18 mouse cellular contexts compared by ENCODE assay signal in genomic region chr6:4171561-4171960, GRCm38 (mm10).
"Had no signal": no experiment of that assay in that cellular context is flagged by ENCODE, and none has a peak within 500 bp of the region (broad histone marks: within the 10 kb centered on the region; RNA-seq: fewer than 3 reads in every experiment).

No protein-coding gene starts in this region.

- H3K4me3 ChIP-seq: midbrain, embryonic 10.5 days; midbrain, embryonic 12.5 days; myocyte; neural tube, embryonic 13.5 days; neural tube, embryonic 15.5 days had no signal

- DNase-seq: liver, postnatal 0 days; lung, embryonic 14.5 days; lung, postnatal 10 days; lung, postnatal 4 days; midbrain, embryonic 14.5 days; retina, postnatal 1 day; right cerebral cortex, adult 18-20 months; right cerebral cortex, postnatal 25 days; right cerebral cortex, postnatal 4 days; spleen, adult 18-20 months; thymus, adult 2 months; thymus, postnatal 25 days; thymus, postnatal 4 days had no signal

- H3K4me1 ChIP-seq: midbrain, embryonic 10.5 days; midbrain, embryonic 12.5 days; neural tube, embryonic 13.5 days; neural tube, embryonic 15.5 days had no signal

- H3K27ac ChIP-seq: midbrain, embryonic 10.5 days; midbrain, embryonic 12.5 days; neural tube, embryonic 13.5 days; neural tube, embryonic 15.5 days had no signal
